Mouse (Mus musculus): ENCODE results near the gene Taf10. TPM values are rescaled to one million over a fixed set of nuclear protein-coding genes. Genes with fewer than 3 reads are reported as not detected.

Taf10 gene
- polyA plus RNA-seq, 1 experiment from 2014 or later = 191 TPM

GRCm38 (mm10) chr7:105715366-105715765 lies 28.8 kb downstream of the Taf10 start:
- ATAC-seq (ENCODE audit: insufficient read depth, low FRiP score, low TSS enrichment) (no peak), DNase-seq (ENCODE audit: low spot score) (no peak)
- Histone ChIP-seq H3K9me3 (ENCODE audit: control insufficient read depth, low read length) (no peaks in the 10 kb centered on the region), H3K27me3 (ENCODE audit: control insufficient read depth, insufficient read depth, low read length) (no peaks in the 10 kb centered on the region), H3K27ac (ENCODE audit: low read depth, low read length) (no peak overlapping the region), H3K4me3 (ENCODE audit: low read depth, low read length) (no peak overlapping the region), H3K9ac (ENCODE audit: low read length) (no peak overlapping the region), H3K36me3 (ENCODE audit: control insufficient read depth, insufficient read depth, low read length) (no peaks in the 10 kb centered on the region), H3K4me1 (ENCODE audit: control insufficient read depth, insufficient read depth, low read length) (no peaks in the 10 kb centered on the region), H3K4me2 (ENCODE audit: low read depth) (no peak overlapping the region)
- WGBS = 67% methylated on average over 3 of the region's 3 CpGs

GRCm38 (mm10) chr7:105708733-105709132 lies 35.4 kb downstream of the Taf10 start:
- no peaks in the 10 kb centered on the region for H3K36me3 ChIP-seq (ENCODE audit: control insufficient read depth, insufficient read depth, low read length)
- no peak for DNase-seq (ENCODE audit: low spot score)
- ATAC-seq (ENCODE audit: insufficient read depth, low FRiP score, low TSS enrichment) = no peak
- no peaks in the 10 kb centered on the region for H3K9me3 ChIP-seq (ENCODE audit: control insufficient read depth, low read length)
- H3K27me3 ChIP-seq (ENCODE audit: control insufficient read depth, insufficient read depth, low read length) = no peaks in the 10 kb centered on the region
- no peak overlapping the region for H3K27ac ChIP-seq (ENCODE audit: low read depth, low read length)
- H3K4me1 ChIP-seq (ENCODE audit: control insufficient read depth, insufficient read depth, low read length) = no peaks in the 10 kb centered on the region
- no peak overlapping the region for H3K4me2 ChIP-seq (ENCODE audit: low read depth)
- H3K9ac ChIP-seq (ENCODE audit: low read length) = no peak overlapping the region
- H3K4me3 ChIP-seq (ENCODE audit: low read depth, low read length) = no peak overlapping the region
- 94% methylated on average over 5 of the region's 5 CpGs for WGBS

GRCm38 (mm10) chr7:105703816-105704215 lies 40.3 kb downstream of the Taf10 start:
- H3K4me2 ChIP-seq (ENCODE audit: low read depth) = no peak overlapping the region

GRCm38 (mm10) chr7:105703184-105703583 lies 41.0 kb downstream of the Taf10 start:
- H3K27ac ChIP-seq (ENCODE audit: low read depth, low read length) = no peak overlapping the region
- H3K9ac ChIP-seq (ENCODE audit: low read length) = no peak overlapping the region
- no peak overlapping the region for H3K4me3 ChIP-seq (ENCODE audit: low read depth, low read length)
- H3K4me2 ChIP-seq (ENCODE audit: low read depth) = no peak overlapping the region
- DNase-seq (ENCODE audit: low spot score) (no peak), ATAC-seq (ENCODE audit: insufficient read depth, low FRiP score, low TSS enrichment) (no peak)
- H3K9me3 ChIP-seq (ENCODE audit: control insufficient read depth, low read length) = no peaks in the 10 kb centered on the region
- no peaks in the 10 kb centered on the region for H3K27me3 ChIP-seq (ENCODE audit: control insufficient read depth, insufficient read depth, low read length)
- H3K4me1 ChIP-seq (ENCODE audit: control insufficient read depth, insufficient read depth, low read length) = no peaks in the 10 kb centered on the region
- WGBS = 89% methylated on average over 16 of the region's 16 CpGs
- H3K36me3 ChIP-seq (ENCODE audit: control insufficient read depth, insufficient read depth, low read length) = no peaks in the 10 kb centered on the region

More at GRCm38 (mm10) chr7:105703816-105704215, 40.3 kb downstream of the Taf10 start:
- Histone ChIP-seq H3K4me3 (ENCODE audit: low read depth, low read length) (no peak overlapping the region), H3K27me3 (ENCODE audit: control insufficient read depth, insufficient read depth, low read length) (no peaks in the 10 kb centered on the region), H3K9ac (ENCODE audit: low read length) (no peak overlapping the region), H3K4me1 (ENCODE audit: control insufficient read depth, insufficient read depth, low read length) (no peaks in the 10 kb centered on the region), H3K9me3 (ENCODE audit: control insufficient read depth, low read length) (no peaks in the 10 kb centered on the region), H3K27ac (ENCODE audit: low read depth, low read length) (no peak overlapping the region), H3K36me3 (ENCODE audit: control insufficient read depth, insufficient read depth, low read length) (no peaks in the 10 kb centered on the region)
- ATAC-seq (ENCODE audit: insufficient read depth, low FRiP score, low TSS enrichment) = no peak
- 87% methylated on average over 4 of the region's 4 CpGs for WGBS
- DNase-seq (ENCODE audit: low spot score) = no peak

- Histone ChIP-seq H3K9me3 (ENCODE audit: control insufficient read depth, low read length) (no peaks in the 10 kb centered on the region), H3K4me2 (ENCODE audit: low read depth) (no peak overlapping the region), H3K4me3 (ENCODE audit: low read depth, low read length) (no peak overlapping the region), H3K36me3 (ENCODE audit: control insufficient read depth, insufficient read depth, low read length) (no peaks in the 10 kb centered on the region), H3K27me3 (ENCODE audit: control insufficient read depth, insufficient read depth, low read length) (no peaks in the 10 kb centered on the region), H3K27ac (ENCODE audit: low read depth, low read length) (no peak overlapping the region), H3K9ac (ENCODE audit: low read length) (no peak overlapping the region), H3K4me1 (ENCODE audit: control insufficient read depth, insufficient read depth, low read length) (no peaks in the 10 kb centered on the region)
- no peak for DNase-seq (ENCODE audit: low spot score)
- WGBS = 76% methylated on average over 1 of the region's 1 CpGs
- no peak for ATAC-seq (ENCODE audit: insufficient read depth, low FRiP score, low TSS enrichment)
Observed at GRCm38 (mm10) chr7:105690875-105691274, 53.3 kb downstream of the Taf10 start.

Other genes with a start within 250 kb of the Taf10 start
- 47.3 and 53.7 TPM in 2 replicates for gene Smpd1, start 190.0 kb downstream of the Taf10 start, polyA plus RNA-seq (2014; fragmentation: Nextera tagmentation; extraction: Ambion mirVana)
- gene Apbb1, start 162.7 kb downstream of the Taf10 start, polyA plus RNA-seq (2014; fragmentation: Nextera tagmentation; extraction: Ambion mirVana) = 115 and 128 TPM in 2 replicates
- 0.37 TPM in 1 of 2 replicates, not detected in the other for gene Hpx, start 144.2 kb downstream of the Taf10 start, polyA plus RNA-seq (2014; fragmentation: Nextera tagmentation; extraction: Ambion mirVana)
- 35.7 and 36.9 TPM in 2 replicates for gene Trim3, start 110.8 kb downstream of the Taf10 start, polyA plus RNA-seq (2014; fragmentation: Nextera tagmentation; extraction: Ambion mirVana)
- 151 and 157 TPM in 2 replicates for gene Timm10b, start 104.3 kb downstream of the Taf10 start, polyA plus RNA-seq (2014; fragmentation: Nextera tagmentation; extraction: Ambion mirVana)
- 75.7 and 82.7 TPM in 2 replicates for gene Arfip2, start 103.9 kb downstream of the Taf10 start, polyA plus RNA-seq (2014; fragmentation: Nextera tagmentation; extraction: Ambion mirVana)
- gene Gm45799, start 103.8 kb downstream of the Taf10 start, polyA plus RNA-seq (2014; fragmentation: Nextera tagmentation; extraction: Ambion mirVana) = 5.6 and 18.3 TPM in 2 replicates
- 0.50 and 2.0 TPM in 2 replicates for gene Dnhd1, start 93.5 kb downstream of the Taf10 start, polyA plus RNA-seq (2014; fragmentation: Nextera tagmentation; extraction: Ambion mirVana)
- gene Ilk, start 7.8 kb downstream of the Taf10 start, polyA plus RNA-seq (2014; fragmentation: Nextera tagmentation; extraction: Ambion mirVana) = 252 and 270 TPM in 2 replicates
- gene Rrp8, start 7.0 kb downstream of the Taf10 start, polyA plus RNA-seq (2014; fragmentation: Nextera tagmentation; extraction: Ambion mirVana) = 37.5 and 50.7 TPM in 2 replicates
- 47.5 and 54.8 TPM in 2 replicates for gene Tpp1, start 7.9 kb upstream of the Taf10 start, polyA plus RNA-seq (2014; fragmentation: Nextera tagmentation; extraction: Ambion mirVana)
- 21.1 and 22.3 TPM in 2 replicates for gene Dchs1, start 43.3 kb upstream of the Taf10 start, polyA plus RNA-seq (2014; fragmentation: Nextera tagmentation; extraction: Ambion mirVana)
- 230 and 268 TPM in 2 replicates for gene Mrpl17, start 66.7 kb upstream of the Taf10 start, polyA plus RNA-seq (2014; fragmentation: Nextera tagmentation; extraction: Ambion mirVana)
- 0.16 and 0.32 TPM in 2 replicates for gene Gm4070, start 209.6 kb upstream of the Taf10 start, polyA plus RNA-seq (2014; fragmentation: Nextera tagmentation; extraction: Ambion mirVana)

All from neural tube, embryonic 11.5 days (tissue).